Mouse (Mus musculus) embryonic fibroblast, embryonic 13.5 days (primary cell): ENCODE data around the gene Atp1a3.

ENCODE experiments used
- CTCF ChIP-seq: IDR thresholded peaks from 2 replicates; pipeline ENCODE4 v1.5.1; 2011; ENCODE audit warnings: mild to moderate bottlenecking, control low read depth, low read length, moderate library complexity, borderline replicate concordance; ENCODE audit not compliant: insufficient read depth
- POLR2A ChIP-seq: IDR thresholded peaks from 2 replicates; pipeline ENCODE4 v1.6.1; 2011; ENCODE audit warnings: low read depth, mild to moderate bottlenecking, control low read depth, low read length, moderate library complexity

GRCm38 (mm10) chr7:25004806-25005205 is 952 bp downstream of the Atp1a3 start:
- no peak for TF ChIP-seq CTCF
- TF ChIP-seq POLR2A: no peak
